Mouse (Mus musculus) embryonic facial prominence, embryonic 12.5 days (tissue): ENCODE data around the gene Cpe. TPM values are rescaled to one million over a fixed set of nuclear protein-coding genes. Genes with fewer than 3 reads are reported as not detected.

Source experiments
- ATAC-seq: fragments of 200-750 bp; cut with Nextera tagmentation; 2 replicates; pipeline ENCODE4 v1.8.0; 2017; ENCODE audit not compliant: insufficient number of reproducible peaks, insufficient read depth, low FRiP score, low TSS enrichment
- H3K27ac ChIP-seq: fragments of 300-500 bp; sonication (generic); 2 replicates; pipeline ENCODE4 v1.5.1; 2016; ENCODE audit warnings: mild to moderate bottlenecking
- H3K27me3 ChIP-seq: fragments of 300-500 bp; sonication (generic); 2 replicates; pipeline ENCODE4 v1.6.1; 2016; ENCODE audit warnings: mild to moderate bottlenecking, moderate library complexity
- H3K36me3 ChIP-seq: fragments of 300-500 bp; sonication (generic); 2 replicates; pipeline ENCODE4 v1.6.1; 2016; ENCODE audit warnings: mild to moderate bottlenecking
- H3K4me1 ChIP-seq: fragments of 300-500 bp; sonication (generic); 2 replicates; pipeline ENCODE4 v1.6.1; 2016
- H3K4me2 ChIP-seq: fragments of 300-500 bp; sonication (generic); replicated peaks from 2 replicates; pipeline ENCODE4 v1.6.1; 2016; ENCODE audit warnings: mild to moderate bottlenecking, moderate library complexity
- H3K4me3 ChIP-seq: fragments of 300-500 bp; sonication (generic); 2 replicates; pipeline ENCODE4 v1.5.1; 2016; ENCODE audit warnings: mild to moderate bottlenecking
- H3K9ac ChIP-seq: fragments of 300-500 bp; sonication (generic); 2 replicates; pipeline ENCODE4 v1.6.1; 2016; ENCODE audit warnings: mild to moderate bottlenecking, moderate library complexity
- H3K9me3 ChIP-seq: fragments of 300-500 bp; sonication (generic); 2 replicates; pipeline ENCODE4 v1.6.1; 2016; ENCODE audit warnings: mild to moderate bottlenecking, moderate library complexity
- WGBS: fragments of 180-500 bp; shearing (Covaris S2); methylation state at CpG from one replicate; pipeline ENCODE4 v1.1.7; 2016; 5-methylcytosine and 5-hydroxymethylcytosine counted together
- polyA plus RNA-seq: library from polyadenylated mRNA; unstranded; fragments of >200 nt; fragmentation: Nextera tagmentation; extraction: Ambion mirVana; gene quantifications from 2 replicates; pipeline ENCODE4 v1.2.1, GENCODE M21; 2016

Cpe gene
- polyA plus RNA-seq, result 182 and 183 TPM in 2 replicates

GRCm38 (mm10) chr8:64692651-64693201, at the start of gene Cpe:
Cpe (minus strand) TSS chr8:64693054.
- Histone ChIP-seq H3K27ac (peak within 1 kb of the TSS; percentile 89), H3K27me3 (no peaks in the 10 kb centered on the region), H3K4me2 (peak within 1 kb of the TSS; percentile 73), H3K9ac (peak within 1 kb of the TSS; percentile 82), H3K4me3 (peak within 1 kb of the TSS; percentile 57), H3K36me3 (no peaks in the 10 kb centered on the region), H3K9me3 (no peaks in the 10 kb centered on the region), H3K4me1 (0 out of 2 replicates have a peak, but pooled peaks cover 4% of the 10 kb centered on the region)
- ATAC-seq, result peak; percentile 96
- WGBS, result under 1% methylated on average over 54 of the region's 54 CpGs

GRCm38 (mm10) chr8:64740547-64741211, 47.8 kb upstream of the Cpe start:
- no peak overlapping the region for H3K4me2 ChIP-seq
- ATAC-seq, result no peak
- H3K9me3 ChIP-seq, result no peaks in the 10 kb centered on the region
- H3K27ac ChIP-seq, result no peak overlapping the region
- H3K4me3 ChIP-seq, result no peak overlapping the region
- H3K4me1 ChIP-seq, result no peaks in the 10 kb centered on the region
- no peak overlapping the region for H3K9ac ChIP-seq
- no peaks in the 10 kb centered on the region for H3K36me3 ChIP-seq
- no peaks in the 10 kb centered on the region for H3K27me3 ChIP-seq
- 90% methylated on average over 13 of the region's 13 CpGs for WGBS

DNA sequence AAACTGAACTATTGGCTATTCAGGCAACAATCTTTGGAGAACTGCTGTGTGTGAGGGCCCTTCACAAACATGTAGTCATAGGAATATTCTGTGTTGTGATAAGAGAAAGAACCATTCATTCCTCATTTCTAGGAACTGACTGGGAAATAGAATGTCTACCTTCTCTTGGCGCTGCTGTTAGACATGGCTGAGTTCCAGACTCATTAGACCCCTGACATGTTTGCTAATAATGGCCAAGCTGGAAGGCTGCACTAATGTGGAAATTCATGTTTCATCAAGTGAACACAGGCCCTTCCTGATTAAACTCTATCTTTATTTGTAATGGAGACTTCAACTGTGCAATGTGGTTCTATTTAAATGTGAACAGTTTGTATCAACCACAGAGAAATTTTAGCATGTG, 46.1 kb upstream of the Cpe start:
- no peaks in the 10 kb centered on the region for H3K36me3 ChIP-seq
- H3K4me3 ChIP-seq, result no peak overlapping the region
- no peaks in the 10 kb centered on the region for H3K27me3 ChIP-seq
- H3K9ac ChIP-seq, result no peak overlapping the region
- WGBS, result 82% methylated on average over 1 of the region's 1 CpGs
- no peaks in the 10 kb centered on the region for H3K9me3 ChIP-seq
- H3K4me1 ChIP-seq, result no peaks in the 10 kb centered on the region
- no peak overlapping the region for H3K4me2 ChIP-seq
- no peak overlapping the region for H3K27ac ChIP-seq
- ATAC-seq, result no peak

GRCm38 (mm10) chr8:64736767-64737323, 44.0 kb upstream of the Cpe start:
- Histone ChIP-seq H3K4me2 (no peak overlapping the region), H3K9ac (no peak overlapping the region), H3K4me3 (no peak overlapping the region), H3K9me3 (no peaks in the 10 kb centered on the region), H3K27ac (no peak overlapping the region), H3K36me3 (no peaks in the 10 kb centered on the region), H3K27me3 (no peaks in the 10 kb centered on the region), H3K4me1 (0 out of 2 replicates have a peak, but pooled peaks cover 4% of the 10 kb centered on the region)
- ATAC-seq, result no peak
- 65% methylated on average over 3 of the region's 3 CpGs for WGBS

GRCm38 (mm10) chr8:64735161-64735560, 42.3 kb upstream of the Cpe start:
- WGBS, result 71% methylated on average over 8 of the region's 8 CpGs
- H3K27ac ChIP-seq, result no peak overlapping the region

DNA sequence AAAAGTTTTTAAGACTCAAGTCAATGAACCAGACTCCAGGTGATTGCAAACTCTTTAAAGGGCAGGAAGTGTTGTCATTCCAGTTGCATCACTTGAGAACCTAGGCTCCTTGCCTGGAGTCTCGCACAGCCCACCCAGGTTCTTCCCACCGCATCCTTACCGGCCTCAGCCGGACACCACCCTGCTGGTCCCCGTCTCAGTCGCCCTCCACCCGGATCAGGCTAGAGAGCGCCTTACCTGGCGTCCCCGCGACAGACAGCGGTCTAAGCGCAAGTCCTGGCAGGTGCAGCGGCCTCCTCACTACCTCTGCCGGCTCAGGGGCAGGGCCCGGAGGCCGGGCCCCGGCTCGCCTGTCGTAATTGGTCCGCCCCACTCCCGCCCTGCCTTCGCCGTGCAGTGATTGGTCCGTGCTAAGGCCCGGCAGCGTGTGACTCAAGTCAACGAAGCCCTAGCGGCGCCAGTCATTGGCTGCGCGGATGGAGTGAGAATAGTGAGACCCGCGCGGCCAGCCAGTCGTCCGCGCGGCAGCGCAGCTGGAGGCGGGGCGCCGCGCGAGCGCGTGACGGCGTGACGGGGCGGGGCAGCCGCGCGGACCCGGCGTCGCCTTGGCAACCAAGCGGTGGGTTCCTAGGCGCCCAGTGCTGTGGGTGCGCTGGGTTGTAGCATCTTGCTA, 40.6 kb upstream of the Cpe start, which contains the start of gene Msmo1:
Msmo1 (minus strand) TSS at position 522 of the 673 bp plus-strand sequence.
- H3K27ac ChIP-seq, result peak within 1 kb of the TSS; percentile 65
- peak; percentile 100 for ATAC-seq
- peak within 1 kb of the TSS; percentile 59 for H3K9ac ChIP-seq
- H3K9me3 ChIP-seq, result no peaks in the 10 kb centered on the region
- peak within 1 kb of the TSS; percentile 80 for H3K4me3 ChIP-seq
- peak within 1 kb of the TSS; percentile 66 for H3K4me2 ChIP-seq
- WGBS, result under 1% methylated on average over 60 of the region's 60 CpGs
- peaks cover 16% of the 10 kb centered on the region for H3K36me3 ChIP-seq
- peaks cover 12% of the 10 kb centered on the region; the same call in 1 of the 2 replicates for H3K4me1 ChIP-seq
- H3K27me3 ChIP-seq, result no peaks in the 10 kb centered on the region

More at GRCm38 (mm10) chr8:64735161-64735560, 42.3 kb upstream of the Cpe start:
- no peak for ATAC-seq
- Histone ChIP-seq H3K9me3 (no peaks in the 10 kb centered on the region), H3K36me3 (peaks cover 7% of the 10 kb centered on the region), H3K27me3 (no peaks in the 10 kb centered on the region), H3K4me2 (no peak overlapping the region), H3K4me3 (no peak overlapping the region), H3K4me1 (peaks cover 9% of the 10 kb centered on the region; the same call in 1 of the 2 replicates), H3K9ac (no peak overlapping the region)

DNA sequence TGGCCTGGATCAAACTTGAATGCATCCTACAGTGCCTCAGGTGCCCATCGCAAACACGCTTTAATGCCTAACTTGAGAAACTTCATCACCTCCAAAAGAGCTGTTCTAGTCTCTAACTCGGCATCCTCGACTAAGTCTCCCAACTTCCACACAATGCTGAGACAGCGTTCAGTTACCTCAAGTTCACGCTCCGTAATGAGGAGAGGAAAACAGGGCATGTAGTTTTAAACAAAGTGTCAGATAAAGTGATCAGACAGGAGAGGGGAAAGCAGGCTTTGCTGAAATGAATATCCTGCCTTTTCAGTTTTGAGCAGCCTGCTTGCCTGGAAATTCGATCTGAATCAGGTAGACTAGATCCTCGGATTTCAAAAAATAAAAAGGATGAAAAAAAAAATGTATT, 39.7 kb upstream of the Cpe start:
- WGBS, result 13% methylated on average over 9 of the region's 9 CpGs
- Histone ChIP-seq H3K4me3 (peak overlapping the region; percentile 80), H3K36me3 (peaks cover 20% of the 10 kb centered on the region), H3K9ac (peak overlapping the region; percentile 59), H3K9me3 (no peaks in the 10 kb centered on the region), H3K4me2 (peak overlapping the region; percentile 66), H3K27me3 (no peaks in the 10 kb centered on the region), H3K4me1 (peaks cover 12% of the 10 kb centered on the region; the same call in 1 of the 2 replicates), H3K27ac (peak overlapping the region; percentile 65)
- no peak for ATAC-seq

- Histone ChIP-seq H3K9ac (no peak overlapping the region), H3K27me3 (no peaks in the 10 kb centered on the region), H3K4me3 (no peak overlapping the region), H3K27ac (no peak overlapping the region), H3K36me3 (peaks cover 47% of the 10 kb centered on the region), H3K4me2 (no peak overlapping the region), H3K9me3 (no peaks in the 10 kb centered on the region), H3K4me1 (peaks cover 12% of the 10 kb centered on the region; the same call in 1 of the 2 replicates)
- WGBS, result 90% methylated on average over 7 of the region's 7 CpGs
- ATAC-seq, result no peak
Observed at GRCm38 (mm10) chr8:64728156-64728555, 35.3 kb upstream of the Cpe start.

DNA sequence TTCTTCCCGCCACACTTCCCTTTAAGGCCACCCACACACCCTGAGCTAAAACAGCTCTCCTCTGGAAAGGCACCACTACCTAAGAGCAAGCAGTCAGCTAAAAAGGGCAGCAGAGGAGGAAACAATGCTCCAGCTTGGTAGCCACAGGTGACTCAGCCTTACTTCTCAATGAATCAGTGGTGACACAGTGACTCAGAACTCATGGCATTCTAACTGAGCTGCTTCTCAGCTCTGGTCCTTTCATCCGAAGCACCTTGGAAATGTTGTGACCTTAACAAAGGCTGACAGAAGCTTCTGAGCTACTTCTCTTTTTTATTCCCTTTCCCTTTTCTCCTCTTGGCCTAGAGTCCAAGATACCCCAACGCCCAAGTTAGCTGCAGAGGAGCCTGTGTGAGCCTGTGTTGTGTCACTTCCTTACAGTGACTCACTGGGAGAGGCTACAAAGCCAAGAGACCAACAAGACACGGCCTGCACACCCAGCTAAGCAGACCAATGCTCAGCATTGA, 33.4 kb upstream of the Cpe start:
- 87% methylated on average over 4 of the region's 4 CpGs for WGBS
- no peaks in the 10 kb centered on the region for H3K9me3 ChIP-seq
- H3K36me3 ChIP-seq, result peaks cover 59% of the 10 kb centered on the region
- no peak overlapping the region for H3K9ac ChIP-seq
- H3K4me3 ChIP-seq, result no peak overlapping the region
- H3K4me1 ChIP-seq, result peaks cover 7% of the 10 kb centered on the region; the same call in 1 of the 2 replicates
- no peaks in the 10 kb centered on the region for H3K27me3 ChIP-seq
- ATAC-seq, result no peak
- H3K4me2 ChIP-seq, result no peak overlapping the region
- no peak overlapping the region for H3K27ac ChIP-seq

- Histone ChIP-seq H3K27me3 (no peaks in the 10 kb centered on the region), H3K9ac (no peak overlapping the region), H3K9me3 (no peaks in the 10 kb centered on the region), H3K4me3 (no peak overlapping the region), H3K36me3 (peaks cover 66% of the 10 kb centered on the region), H3K4me2 (no peak overlapping the region), H3K4me1 (no peaks in the 10 kb centered on the region), H3K27ac (no peak overlapping the region)
- 94% methylated on average over 2 of the region's 2 CpGs for WGBS
- ATAC-seq, result no peak
Observed at GRCm38 (mm10) chr8:64723206-64723605, 30.4 kb upstream of the Cpe start.

DNA sequence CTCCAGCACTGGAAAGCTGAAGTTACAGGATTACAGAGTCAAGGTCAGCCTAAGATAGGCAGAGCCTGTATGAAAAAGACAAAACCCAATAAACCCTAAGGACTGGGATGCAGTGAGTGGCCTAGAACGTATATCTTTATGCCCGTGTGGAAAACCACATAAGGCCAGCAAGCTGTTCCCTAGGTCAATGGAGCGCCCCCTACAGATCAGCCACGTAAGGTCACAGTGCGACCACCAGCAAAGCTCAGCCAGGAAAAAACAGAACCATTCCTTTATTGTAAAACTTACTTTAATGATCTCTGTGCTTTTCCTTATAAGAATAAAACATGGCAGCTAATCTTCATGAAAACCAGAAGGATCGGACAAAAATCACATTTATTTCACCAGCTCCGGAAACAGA, 25.0 kb upstream of the Cpe start:
- H3K36me3 ChIP-seq, result peaks cover 54% of the 10 kb centered on the region
- 85% methylated on average over 7 of the region's 7 CpGs for WGBS

More for the DNA sequence above, 25.0 kb upstream of the Cpe start:
- no peak for ATAC-seq
- Histone ChIP-seq H3K4me1 (no peaks in the 10 kb centered on the region), H3K27ac (no peak overlapping the region), H3K4me2 (no peak overlapping the region), H3K9ac (no peak overlapping the region), H3K27me3 (no peaks in the 10 kb centered on the region), H3K9me3 (no peaks in the 10 kb centered on the region), H3K4me3 (no peak overlapping the region)
